Mouse (Mus musculus): ENCODE data around the gene Dlec1.

Gene Dlec1

DNA sequence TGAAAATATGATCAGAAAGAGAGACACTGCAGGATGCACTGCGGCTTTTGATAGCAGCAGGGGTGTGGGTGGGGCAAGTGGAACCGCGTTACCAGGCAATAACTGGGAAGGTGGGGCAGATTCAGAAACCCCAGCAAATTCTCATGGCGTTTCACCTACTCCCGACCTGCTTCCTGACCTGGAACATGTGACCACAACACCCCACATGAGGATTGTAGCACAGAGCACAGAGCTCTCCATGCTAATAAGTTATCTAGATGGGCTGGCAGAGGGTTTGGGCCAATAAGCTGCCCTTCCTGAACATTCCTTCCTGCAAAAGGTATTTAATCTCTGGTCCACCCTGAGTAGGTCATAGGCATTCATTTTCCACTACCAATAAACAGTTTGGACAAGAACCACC lies 28.4 kb downstream of the Dlec1 start:
- in situ Hi-C loops (cut with MseI, MboI): no loop called here

DNA sequence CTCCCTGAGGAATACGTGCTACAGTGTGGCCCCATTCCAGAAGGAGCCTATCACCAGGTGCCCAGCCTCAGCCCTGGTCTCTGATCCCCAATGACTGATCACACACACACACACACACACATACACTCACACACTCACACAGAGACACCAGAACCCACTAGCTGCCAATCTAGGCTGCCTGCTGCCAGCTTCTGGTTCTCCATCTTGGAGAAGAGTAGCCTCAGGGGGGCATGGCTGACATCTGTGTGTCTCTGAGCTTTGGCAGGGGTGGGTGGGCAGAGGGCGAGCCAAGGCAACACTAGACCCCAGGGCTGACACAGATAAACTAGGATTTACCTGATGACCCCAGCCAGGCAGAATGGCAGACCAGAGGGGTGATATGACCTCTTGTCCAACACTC lies 36.6 kb downstream of the Dlec1 start:
- in situ Hi-C loops (cut with MseI, MboI): no loop called here

DNA sequence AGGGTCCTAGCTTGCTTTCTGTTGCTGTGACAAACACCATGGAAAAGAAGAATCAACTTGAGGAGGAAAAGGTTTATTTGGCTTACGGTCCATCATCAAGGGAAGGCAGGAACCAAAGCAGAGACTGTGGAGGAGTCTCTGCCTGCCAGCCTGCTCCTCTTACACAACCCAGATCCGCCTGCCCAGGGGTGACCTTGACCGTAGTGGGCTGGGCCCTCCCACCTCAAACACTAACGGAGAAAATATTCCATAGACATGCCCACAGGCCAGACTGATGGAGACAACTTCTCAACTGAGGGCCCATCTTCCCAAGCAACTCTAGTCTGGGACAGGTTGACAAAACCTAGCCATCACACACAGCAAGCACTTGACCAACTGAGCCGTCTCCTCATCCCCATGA lies 39.8 kb downstream of the Dlec1 start:
- in situ Hi-C loops (cut with MseI, MboI): no loop called here

DNA sequence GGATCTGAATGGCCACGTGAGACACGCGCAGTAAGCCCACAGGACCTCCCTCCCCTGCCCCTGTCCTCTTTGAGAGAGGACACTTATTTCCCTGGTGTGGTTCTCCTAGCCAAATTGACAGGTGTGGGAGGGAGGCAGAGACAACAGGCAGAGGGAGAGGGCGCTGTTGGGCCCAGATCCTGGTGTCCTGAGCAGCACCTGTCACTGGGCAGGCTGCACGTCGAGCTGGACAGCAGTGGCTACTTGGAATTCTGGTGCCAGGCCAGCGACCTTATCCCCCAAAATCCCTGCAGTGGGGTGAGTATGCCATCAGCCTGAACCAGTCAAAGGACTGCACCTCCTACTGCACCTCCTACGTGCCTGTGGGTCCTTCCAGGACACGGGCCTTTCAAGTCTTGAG lies 41.1 kb downstream of the Dlec1 start:
- in situ Hi-C loops (cut with MseI, MboI): no loop called here

DNA sequence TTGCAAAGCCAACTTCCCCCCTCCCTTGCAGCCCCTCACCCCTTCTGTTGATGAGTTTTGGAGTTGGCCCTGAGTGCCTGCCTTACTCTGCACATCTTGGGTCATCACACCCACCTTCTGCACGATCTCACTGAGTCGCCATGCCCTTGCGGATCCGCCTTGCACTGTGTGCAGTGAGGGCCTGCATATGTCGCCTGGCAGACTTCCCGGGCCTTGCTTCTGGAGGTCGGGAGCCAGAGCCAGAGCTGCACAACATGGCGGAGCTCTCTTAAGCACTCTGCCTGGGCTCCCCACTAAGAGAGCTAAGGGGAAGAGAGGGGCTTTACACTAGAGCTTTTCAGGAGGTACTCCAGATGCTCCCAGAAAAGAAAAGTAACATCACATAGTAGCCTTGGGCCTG lies 42.4 kb downstream of the Dlec1 start:
- in situ Hi-C loops (cut with MseI, MboI): no loop called here

DNA sequence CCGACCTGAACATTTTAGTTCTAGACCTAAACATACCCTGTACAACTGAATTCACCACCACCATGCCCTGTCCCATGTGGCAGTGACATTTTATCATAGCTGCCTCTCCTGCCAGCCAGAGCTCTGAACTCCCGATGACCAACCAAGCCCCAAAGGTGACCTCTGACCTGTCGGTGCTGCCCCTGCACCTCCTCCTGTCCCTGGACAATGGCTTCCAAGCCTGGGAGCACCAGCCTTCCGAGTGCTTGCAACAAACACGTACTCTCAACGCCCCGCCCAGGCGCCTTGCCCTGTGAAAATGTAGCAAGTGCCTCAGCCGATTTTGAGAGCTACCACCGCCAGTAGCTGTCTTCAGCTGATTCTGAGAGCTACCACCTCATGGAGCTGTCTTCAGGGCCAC lies 42.9 kb downstream of the Dlec1 start:
- in situ Hi-C loops (cut with MseI, MboI): no loop called here

DNA sequence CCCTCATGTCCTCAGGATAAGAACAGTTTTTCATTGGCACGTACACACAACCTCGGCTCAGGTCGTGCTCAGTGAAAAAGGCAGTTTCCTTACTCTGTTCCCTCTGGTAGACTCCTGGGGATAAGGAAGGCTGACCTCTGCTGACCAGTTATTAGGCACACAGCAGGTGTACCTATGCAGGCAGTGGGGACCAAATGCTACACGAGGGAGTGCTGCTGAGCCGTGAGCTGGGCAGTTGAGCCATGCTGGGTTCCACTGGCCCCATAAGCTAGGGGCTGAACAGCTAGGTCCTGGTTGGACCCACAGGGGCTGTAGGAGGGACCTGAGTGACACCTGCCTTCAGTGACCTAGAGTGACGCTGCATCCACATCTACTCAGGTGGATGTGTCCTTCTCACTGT lies 43.4 kb downstream of the Dlec1 start:
- in situ Hi-C loops (cut with MseI, MboI): no loop called here

DNA sequence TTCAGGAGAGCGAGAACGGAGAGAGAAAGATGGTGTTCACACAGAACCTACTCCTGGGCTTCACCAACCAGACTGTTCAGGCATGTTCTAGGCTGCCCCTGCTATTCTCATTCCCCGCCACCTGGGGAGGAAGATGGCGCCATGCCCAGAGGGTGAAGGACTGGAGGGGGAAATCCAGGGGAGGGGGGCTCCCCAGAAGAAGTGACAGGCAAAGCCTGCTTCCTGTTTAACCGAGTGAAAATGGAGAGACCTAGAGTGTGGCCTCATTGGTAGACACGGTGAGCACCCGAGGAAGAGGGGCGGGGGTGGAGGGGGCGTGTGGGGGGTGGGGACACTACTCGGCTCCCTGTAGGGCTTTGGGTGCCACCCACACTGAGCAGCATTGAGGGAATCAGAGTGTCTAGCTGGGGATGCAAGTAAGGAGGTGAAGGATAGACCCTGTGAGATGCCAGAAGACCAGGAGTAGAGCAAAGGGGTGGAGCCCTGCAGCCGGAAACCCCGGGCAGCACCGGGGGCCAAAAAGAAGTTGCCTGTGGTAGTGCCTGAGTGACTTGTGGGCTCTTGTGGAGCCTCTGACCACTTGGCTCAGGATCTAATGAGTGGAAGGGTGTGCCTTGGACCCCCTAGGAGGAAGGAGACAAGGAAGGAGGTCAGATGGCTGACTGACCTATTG lies 44.0 kb downstream of the Dlec1 start:
- in situ Hi-C loops (cut with MseI, MboI): no loop called here

DNA sequence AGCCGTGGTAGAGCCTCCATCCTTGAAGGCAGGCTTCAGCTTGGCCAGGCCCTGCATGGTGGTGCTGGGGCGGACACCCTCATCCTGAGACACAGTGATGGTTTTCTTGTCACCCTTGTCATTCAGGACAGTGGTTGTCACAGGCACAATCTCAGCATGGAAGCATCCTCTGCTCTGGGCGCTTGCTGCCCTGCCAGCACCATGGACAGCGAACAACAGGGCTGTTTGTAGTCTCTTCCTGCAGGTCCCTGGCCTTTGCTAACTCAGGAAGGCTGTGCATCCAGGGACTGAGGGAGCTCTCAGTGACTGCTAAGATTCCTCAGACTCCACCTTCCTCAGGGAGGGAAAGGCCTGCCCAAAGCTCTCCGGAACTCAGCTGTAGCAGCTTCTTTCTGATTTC lies 47.3 kb downstream of the Dlec1 start:
- in situ Hi-C loops (cut with MseI, MboI): no loop called here

DNA sequence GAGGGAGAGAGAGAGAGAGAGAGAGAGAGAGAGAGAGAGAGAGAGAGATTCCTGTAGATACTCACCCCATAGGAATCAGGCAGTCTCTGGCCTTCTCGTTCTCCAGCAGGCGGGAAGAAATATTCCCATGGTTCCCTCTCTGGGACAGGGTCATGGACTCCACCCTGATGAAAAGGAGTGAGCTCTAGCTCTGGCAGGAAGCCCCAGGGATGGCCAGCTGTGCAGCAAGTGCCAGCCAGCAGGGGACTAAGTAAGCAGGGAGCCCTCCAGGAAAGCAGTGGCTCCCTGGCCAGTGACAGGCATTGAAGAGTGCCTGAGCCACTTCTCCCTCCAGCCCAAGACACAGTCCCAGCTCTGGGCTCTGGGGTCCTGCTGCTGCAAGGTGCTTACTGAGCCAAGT lies 49.5 kb downstream of the Dlec1 start:
- in situ Hi-C loops (cut with MseI, MboI): no loop called here

DNA sequence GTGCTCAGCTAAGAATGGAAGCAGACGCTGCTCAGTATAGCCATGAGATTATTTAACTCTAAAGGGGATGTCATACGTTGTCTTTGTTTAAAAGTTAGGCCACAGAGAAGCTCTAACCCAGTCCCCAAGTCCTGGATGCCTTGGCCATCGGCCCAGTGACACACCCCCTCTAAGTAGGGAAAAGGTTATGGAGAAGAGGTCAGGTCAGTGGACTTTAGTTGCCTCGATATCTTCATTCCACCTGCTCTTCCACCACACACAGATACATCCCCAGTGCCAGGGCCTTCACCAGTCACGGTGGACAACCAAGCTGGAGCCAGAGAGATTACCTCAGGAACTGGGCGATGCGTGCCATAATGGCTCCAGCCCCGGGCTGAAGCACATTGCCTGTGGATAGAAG lies 53.1 kb downstream of the Dlec1 start:
- in situ Hi-C loops (cut with MseI, MboI): no loop called here

DNA sequence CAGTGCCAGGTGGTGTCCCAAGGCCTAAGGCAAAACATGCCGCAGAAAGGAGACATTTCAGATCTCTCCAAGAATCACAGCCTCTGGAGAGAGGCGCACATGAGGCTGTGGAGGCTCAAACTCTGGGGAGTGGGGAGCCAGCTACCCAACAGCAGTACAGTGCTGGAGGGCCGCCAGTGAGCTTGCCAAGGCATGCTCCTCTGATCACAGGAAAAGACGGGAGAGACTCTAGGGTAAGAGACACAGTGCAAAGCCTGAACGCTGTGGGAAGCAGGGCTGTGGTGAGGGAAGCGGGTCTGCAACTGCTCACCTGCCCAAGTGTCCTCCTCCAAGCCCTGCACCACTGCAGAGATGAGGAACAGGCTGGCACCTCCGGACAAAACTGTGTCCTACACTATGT lies 53.5 kb downstream of the Dlec1 start:
- in situ Hi-C loops (cut with MseI, MboI): no loop called here

DNA sequence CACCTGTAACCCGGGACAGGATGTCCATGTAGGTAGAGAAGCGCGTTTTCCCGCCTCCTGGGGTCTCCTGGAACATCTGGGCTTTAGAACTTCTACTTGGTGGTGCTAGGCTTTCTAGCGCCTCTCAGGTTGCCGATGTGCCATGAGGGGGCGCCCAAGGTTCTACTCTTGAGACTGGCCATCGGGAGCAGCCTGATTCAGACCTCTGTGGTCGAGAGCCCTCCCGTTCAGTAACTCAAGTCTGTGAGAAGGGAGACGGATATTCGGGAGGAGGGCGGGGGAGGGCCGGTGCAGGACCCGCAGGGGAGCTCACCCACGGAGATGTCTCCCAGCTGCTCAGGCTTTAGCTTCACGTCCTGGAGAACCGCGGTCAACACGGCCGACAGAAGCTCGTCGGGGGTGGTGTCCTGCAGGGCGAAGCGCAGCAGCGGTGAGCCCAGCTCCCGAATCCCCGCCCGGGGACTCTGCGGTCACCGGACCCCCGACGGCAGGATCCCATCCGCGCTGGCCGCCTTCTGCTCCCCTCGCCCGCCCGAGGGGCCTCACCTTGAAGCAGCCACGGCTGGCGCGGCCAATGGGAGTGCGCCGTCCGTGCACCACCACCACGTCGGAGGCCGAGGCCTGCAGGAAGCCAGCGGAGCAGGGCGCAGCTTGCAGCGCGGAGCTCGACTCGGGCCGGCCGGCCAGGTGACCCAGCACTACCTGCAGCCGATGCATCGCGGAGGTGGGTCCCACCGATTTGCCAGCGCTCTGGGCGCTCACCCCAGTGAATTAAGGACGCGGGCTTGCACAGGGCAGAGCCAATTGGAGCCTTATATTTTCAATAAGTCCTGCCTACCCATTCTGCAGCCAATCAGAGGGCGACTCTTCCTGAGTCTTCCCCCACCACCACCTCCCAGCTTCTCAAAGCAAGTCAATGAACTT lies 54.3 kb downstream of the Dlec1 start, which contains the start of gene Acaa1b:
Acaa1b (minus strand) TSS at position 816 of the 924 bp plus-strand sequence.
- in situ Hi-C loops (cut with MseI, MboI): no loop called here

DNA sequence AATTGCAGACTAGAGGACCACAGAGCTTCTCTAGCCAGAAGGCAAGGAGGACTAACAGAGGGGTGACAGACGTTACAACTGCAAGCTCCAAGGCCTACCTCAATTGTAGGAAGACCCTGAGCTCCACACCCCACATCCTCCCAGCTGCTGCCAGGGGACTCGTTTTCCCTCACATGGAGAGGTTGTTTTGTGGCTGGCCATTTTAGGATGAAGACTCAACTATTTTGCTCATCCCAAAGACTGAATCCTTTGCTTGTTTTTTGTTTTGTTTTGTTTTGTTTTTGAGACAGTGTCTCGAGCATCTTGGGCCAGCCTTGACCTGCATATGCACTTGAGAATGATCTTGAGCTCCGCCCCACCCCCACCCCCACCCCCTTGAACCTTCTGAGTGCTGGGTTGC lies 56.6 kb downstream of the Dlec1 start, which contains the start of gene Gm47289:
Gm47289 (plus strand) TSS at position 301 of the 400 bp plus-strand sequence.
- in situ Hi-C loops (cut with MseI, MboI): no loop called here

DNA sequence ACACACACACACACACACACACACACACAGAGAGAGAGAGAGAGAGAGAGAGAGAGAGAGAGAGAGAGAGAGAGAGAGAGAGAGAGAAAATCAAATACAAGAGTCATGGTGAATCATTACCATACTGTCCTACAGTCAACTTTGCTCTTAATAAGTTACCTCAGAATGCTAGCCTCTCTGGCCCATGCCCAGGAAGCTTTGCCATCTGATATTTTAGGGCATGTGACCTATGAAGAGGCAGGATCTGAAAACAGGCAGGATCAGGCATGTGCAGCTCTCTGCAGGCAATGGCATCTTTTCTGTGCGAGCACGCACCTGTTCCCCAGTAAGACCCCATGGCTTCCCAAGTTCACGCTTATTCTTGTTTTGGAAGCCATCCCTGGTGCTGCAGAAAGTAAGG lies 58.4 kb downstream of the Dlec1 start:
- in situ Hi-C loops (cut with MseI, MboI): no loop called here

DNA sequence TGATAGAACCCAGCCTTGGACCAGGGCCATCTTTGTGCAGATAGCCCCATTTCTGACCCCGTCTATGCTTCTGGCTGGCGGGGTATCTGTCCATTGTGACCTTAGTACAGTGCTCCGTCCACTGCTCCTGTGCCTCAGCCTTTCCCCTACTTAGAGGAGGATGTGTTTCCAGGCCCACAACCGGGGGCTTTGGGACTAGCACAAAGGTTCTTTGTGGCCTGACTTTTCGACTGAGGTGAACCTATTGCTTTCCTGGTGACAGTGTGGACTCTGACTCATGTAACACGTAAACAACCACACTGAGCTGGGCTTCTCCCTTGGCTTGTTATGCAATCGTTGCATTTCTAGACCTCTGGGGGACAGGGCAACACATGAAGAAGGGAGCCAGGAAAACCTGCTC lies 62.5 kb downstream of the Dlec1 start:
- in situ Hi-C loops (cut with MseI, MboI): no loop called here

DNA sequence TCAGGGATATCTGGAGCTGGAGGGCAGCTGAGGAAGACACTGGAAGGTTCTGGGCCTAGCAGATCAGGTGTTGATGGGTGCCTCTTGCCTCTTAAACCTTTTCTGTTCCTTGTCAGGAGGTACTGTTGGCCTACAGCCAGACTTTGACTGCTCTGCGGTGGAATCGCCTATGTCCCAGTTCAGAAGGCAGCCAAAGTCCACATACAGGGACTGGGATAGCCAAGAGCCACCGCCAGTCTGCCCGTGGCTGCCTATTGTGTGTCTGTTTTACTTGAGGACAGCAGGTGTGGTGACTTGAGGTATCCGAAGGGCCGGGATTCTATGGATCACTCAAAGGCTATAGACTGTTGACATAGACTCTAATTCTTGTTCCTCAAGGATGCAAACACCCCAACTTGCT lies 63.3 kb downstream of the Dlec1 start:
- in situ Hi-C loops (cut with MseI, MboI): no loop called here

DNA sequence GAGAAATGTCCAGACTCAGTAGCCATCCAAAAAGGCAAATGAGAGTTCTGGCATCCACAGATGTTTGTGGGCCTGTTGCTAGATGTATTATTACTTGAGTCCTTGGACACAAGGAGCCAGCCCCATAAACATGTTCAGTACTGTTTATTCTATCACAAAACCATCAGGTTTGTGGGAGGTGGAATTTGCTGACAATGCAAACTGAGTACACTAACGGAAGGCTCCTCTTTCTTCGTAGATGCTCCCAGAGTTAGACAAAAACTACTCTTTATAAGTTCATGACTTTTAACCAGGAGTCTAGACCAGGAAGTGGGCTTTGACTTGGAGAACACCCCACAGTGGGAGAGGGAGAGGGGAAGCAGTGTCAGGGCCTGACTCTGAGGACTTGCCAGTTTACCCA lies 65.3 kb downstream of the Dlec1 start:
- in situ Hi-C loops (cut with MseI, MboI): no loop called here

DNA sequence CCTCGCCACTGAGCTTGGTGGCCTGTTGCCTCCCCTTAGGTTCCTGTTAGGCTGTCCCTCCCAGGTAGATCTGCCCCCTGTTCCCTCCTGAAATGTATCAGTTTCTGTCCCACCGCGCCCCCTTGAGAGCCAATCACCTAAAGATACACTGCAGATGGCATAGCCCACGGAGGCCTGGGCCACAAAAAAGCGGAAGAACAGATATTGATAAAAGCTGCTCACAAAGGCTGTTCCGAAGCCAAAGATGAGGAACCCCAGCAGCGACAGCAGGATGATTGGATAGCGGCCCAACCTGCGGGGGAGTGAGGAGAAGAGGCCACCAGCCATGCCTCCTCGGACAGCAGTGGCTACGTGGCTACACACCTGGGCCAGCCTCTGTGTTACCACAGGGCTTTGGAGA lies 77.0 kb downstream of the Dlec1 start:
- in situ Hi-C loops (cut with MseI, MboI): no loop called here

DNA sequence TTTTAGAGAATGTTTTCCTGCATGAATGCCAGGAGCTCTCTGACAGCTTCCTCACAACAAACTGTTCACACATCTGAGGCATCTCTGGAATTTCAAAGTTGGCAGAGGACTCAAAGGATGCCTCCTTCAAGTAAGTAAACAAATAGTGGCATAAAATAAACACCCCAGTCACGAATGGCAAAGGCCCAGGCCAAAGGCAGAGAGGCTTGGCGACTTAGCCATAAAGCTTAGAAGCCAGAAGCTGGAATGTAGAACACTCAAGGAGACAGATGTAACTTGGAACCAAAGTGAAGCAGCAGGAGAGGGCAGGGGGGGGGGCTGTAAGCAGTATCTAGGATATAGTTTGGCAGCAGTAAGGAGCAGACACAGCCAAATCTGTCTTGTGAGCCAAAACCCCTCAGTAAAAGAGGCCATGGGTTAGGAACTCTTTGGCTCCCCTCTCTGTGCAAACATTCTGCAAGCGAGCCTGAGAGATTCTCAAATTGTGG lies 79.0 kb downstream of the Dlec1 start:
- in situ Hi-C loops (cut with MseI, MboI): no loop called here

DNA sequence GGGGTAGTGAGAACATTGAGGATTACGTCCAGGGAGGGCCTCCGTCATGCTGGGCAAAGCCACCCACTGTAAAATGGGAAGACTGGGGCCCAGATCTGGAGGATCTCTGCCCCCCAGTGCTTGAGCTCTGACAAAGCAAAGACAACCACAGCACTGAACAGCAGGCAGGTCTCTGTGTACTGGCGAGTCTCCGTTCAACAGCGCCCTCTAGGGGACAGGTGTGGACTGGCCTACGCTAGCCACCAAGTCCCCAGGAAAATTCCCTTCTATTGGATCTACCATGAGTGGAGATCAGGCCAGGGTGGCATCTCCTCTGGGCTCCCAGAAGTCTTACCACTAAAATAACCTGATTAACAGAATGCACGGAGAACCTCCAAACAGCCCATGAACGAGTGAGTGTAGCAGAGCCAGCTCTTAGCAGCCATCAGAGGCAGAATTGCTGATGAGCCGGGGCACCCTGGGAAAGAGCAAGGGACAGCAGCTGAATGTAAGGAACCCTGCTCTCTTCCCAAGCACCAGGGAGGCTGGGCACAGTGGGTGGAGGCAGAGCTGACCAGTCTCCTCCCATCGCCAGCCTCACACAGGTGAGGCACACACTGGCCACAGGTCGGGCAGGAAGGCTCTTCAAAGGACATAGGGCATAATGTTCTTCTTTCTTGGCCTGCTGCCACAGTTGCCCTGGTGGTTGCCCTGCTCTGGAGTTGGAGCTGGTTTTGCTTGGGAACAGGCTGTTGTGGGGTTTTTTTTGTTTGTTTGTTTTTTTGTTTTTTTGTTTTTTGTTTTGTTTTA lies 90.1 kb downstream of the Dlec1 start:
- in situ Hi-C loops (cut with MseI, MboI): no loop called here

Measured in mouse trophoblast stem cell (cell line).